Mouse (Mus musculus) myocyte (in vitro differentiated cells): ENCODE data around the gene Fam89b.
A peak's percentile ranks its signal among the peaks of the same experiment; 100 is the strongest.

Source experiments
- MYOD1 ChIP-seq, 3 experiments: IDR thresholded peaks; one replicate each; pipeline ENCODE4 v1.6.1; 2011; ENCODE audit warnings: control low read depth in 2 of 3, low read depth in 2 of 3, mild to moderate bottlenecking in 2 of 3, moderate library complexity in 1 of 3; ENCODE audit not compliant: insufficient read length in 2 of 3, control insufficient read depth in 1 of 3
- POLR2A ChIP-seq: IDR thresholded peaks from one replicate; pipeline ENCODE4 v1.6.1; 2011; ENCODE audit warnings: low read depth, mild to moderate bottlenecking, control low read depth, moderate library complexity; ENCODE audit not compliant: insufficient read length
- POLR2AphosphoS2 ChIP-seq: IDR thresholded peaks from one replicate; pipeline ENCODE4 v1.6.1; 2011; ENCODE audit warnings: low read depth, control low read depth; ENCODE audit not compliant: insufficient read length
- REST ChIP-seq: IDR thresholded peaks from one replicate; pipeline ENCODE4 v1.6.1; 2011; ENCODE audit warnings: mild to moderate bottlenecking, control low read depth, moderate library complexity; ENCODE audit not compliant: insufficient read depth, insufficient read length
- USF1 ChIP-seq: IDR thresholded peaks from one replicate; pipeline ENCODE4 v1.6.1; 2011; ENCODE audit warnings: low read depth, mild to moderate bottlenecking, control low read depth, moderate library complexity

GRCm38 (mm10) chr19:5689565-5690342 is 39.7 kb downstream of the Fam89b start:
- TF ChIP-seq POLR2A (peak; percentile 61), REST (no peak), POLR2AphosphoS2 (peak; percentile 37), MYOD1 (IDR thresholded peaks at IDR 0.05; ENCODE audit: control insufficient read depth in 1 of 3, insufficient read length in 2 of 3, low read depth in 2 of 3) (peak in 2 of 3 experiments; percentile 4 to 62), USF1 (no peak)
